Mouse (Mus musculus): ENCODE measurements around the gene Kcnj3. TPM values are rescaled to one million over a fixed set of nuclear protein-coding genes. Genes with fewer than 3 reads are reported as not detected.

Gene Kcnj3
- total RNA-seq (2014; rRNA removed) (25.3 and 29.7 TPM in 2 replicates), polyA plus RNA-seq (2015; fragmentation: Nextera tagmentation; extraction: Ambion mirVana) (5.5 and 5.8 TPM in 2 replicates)

DNA sequence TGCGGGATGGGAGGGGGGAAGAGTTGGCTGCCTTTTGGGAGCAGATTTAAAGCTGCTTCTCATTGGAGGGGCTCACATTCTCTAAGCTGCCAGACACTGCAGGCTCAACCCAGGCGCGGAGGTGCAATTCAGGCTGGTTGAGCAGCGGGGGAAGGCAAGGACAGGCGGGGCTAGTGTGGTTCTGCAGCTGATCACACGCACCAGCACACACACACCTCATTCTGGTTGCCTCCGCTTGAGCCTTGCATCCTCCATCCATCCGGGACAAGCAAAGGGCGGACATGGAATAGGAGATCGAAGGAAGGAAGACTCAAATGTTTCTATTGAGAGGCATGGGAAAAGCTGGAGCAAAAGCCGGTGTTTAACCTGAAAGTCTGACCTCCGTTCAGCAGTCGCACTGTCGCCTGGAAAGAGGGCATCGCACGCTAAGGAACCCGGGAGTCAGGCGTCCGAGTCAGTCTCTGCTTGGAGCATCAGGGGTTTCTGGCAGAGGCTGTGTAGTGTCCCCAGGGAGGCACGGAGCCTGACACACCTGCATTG, at the start of gene Kcnj3:
TSS of gene Kcnj3 (plus strand) at position 250 of the 540 bp plus-strand sequence.
- H3K4me2 ChIP-seq (ENCODE audit: low read depth, low read length, poor library complexity, severe bottlenecking) = peak within 1 kb of the TSS; percentile 91
- no peaks in the 10 kb centered on the region for H3K9me3 ChIP-seq (ENCODE audit: low read length)
- H3K36me3 ChIP-seq (ENCODE audit: insufficient read depth, low read length) = no peaks in the 10 kb centered on the region
- peak; percentile 80 for ATAC-seq (ENCODE audit: low FRiP score)
- H3K4me1 ChIP-seq (ENCODE audit: insufficient read depth, low read length) = no peaks in the 10 kb centered on the region; the same call in 1 of the 2 replicates
- TF ChIP-seq CTCF (IDR thresholded peaks at IDR 0.05) = no peak
- H3K4me3 ChIP-seq (ENCODE audit: low read depth, low read length) = peak within 1 kb of the TSS; percentile 74
- no peaks in the 10 kb centered on the region for H3K27me3 ChIP-seq (ENCODE audit: insufficient read depth, low read length)
- peak within 1 kb of the TSS; percentile 73 for H3K9ac ChIP-seq (replicated peaks; ENCODE audit: low read length, poor library complexity, severe bottlenecking)
- DNase-seq (ENCODE audit: low spot score) = peak; percentile 79
- 1% methylated on average over 20 of the region's 20 CpGs for WGBS
- peak within 1 kb of the TSS; percentile 43; the same call in 1 of the 2 replicates for H3K27ac ChIP-seq (ENCODE audit: low read depth, low read length)

GRCm38 (mm10) chr2:55390330-55390989, 45.3 kb upstream of the Kcnj3 start:
- H3K4me1 ChIP-seq (ENCODE audit: insufficient read depth, low read length) = no peaks in the 10 kb centered on the region
- no peaks in the 10 kb centered on the region for H3K9me3 ChIP-seq (ENCODE audit: low read length)
- H3K9ac ChIP-seq (replicated peaks; ENCODE audit: low read length, poor library complexity, severe bottlenecking) = no peak overlapping the region
- H3K36me3 ChIP-seq (ENCODE audit: insufficient read depth, low read length) = no peaks in the 10 kb centered on the region
- H3K4me3 ChIP-seq (ENCODE audit: low read depth, low read length) = no peak overlapping the region
- TF ChIP-seq CTCF (IDR thresholded peaks at IDR 0.05) = no peak
- no peak overlapping the region for H3K27ac ChIP-seq (ENCODE audit: low read depth, low read length)
- no peak overlapping the region for H3K4me2 ChIP-seq (ENCODE audit: low read depth, low read length, poor library complexity, severe bottlenecking)
- no peaks in the 10 kb centered on the region for H3K27me3 ChIP-seq (ENCODE audit: insufficient read depth, low read length)
- no peak for DNase-seq (ENCODE audit: low spot score)
- no peak for ATAC-seq (ENCODE audit: low FRiP score)
- 52% methylated on average over 3 of the region's 3 CpGs for WGBS

DNA sequence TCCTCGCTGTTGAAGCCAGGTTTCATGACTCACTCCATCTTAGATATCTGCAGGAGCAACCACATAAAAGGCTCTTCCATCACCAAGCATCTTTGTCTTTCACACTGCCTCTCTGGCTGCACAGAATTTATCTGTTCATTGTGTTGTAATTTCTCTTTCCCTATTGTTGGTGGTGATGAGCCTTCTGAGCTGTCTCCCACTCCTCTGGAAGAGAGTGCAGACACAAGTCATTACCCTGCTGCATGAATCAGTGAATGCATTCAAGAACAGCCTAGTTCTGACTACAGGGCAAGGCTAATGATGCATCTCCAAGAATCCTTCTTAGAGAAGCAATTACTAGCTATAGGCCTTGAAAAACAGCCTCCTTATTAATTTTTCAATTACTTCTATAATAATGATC, 30.5 kb upstream of the Kcnj3 start:
- Histone ChIP-seq H3K4me2 (ENCODE audit: low read depth, low read length, poor library complexity, severe bottlenecking) (no peak overlapping the region), H3K9me3 (ENCODE audit: low read length) (no peaks in the 10 kb centered on the region), H3K36me3 (ENCODE audit: insufficient read depth, low read length) (no peaks in the 10 kb centered on the region), H3K4me3 (ENCODE audit: low read depth, low read length) (no peak overlapping the region), H3K27me3 (ENCODE audit: insufficient read depth, low read length) (no peaks in the 10 kb centered on the region), H3K27ac (ENCODE audit: low read depth, low read length) (no peak overlapping the region), H3K9ac (replicated peaks; ENCODE audit: low read length, poor library complexity, severe bottlenecking) (no peak overlapping the region), H3K4me1 (ENCODE audit: insufficient read depth, low read length) (no peaks in the 10 kb centered on the region)
- DNase-seq (ENCODE audit: low spot score) (peak; percentile 6), ATAC-seq (ENCODE audit: low FRiP score) (no peak)
- WGBS = 74% methylated on average over 1 of the region's 1 CpGs
- no peak for TF ChIP-seq CTCF (IDR thresholded peaks at IDR 0.05)

- Histone ChIP-seq H3K36me3 (ENCODE audit: insufficient read depth, low read length) (no peaks in the 10 kb centered on the region), H3K27me3 (ENCODE audit: insufficient read depth, low read length) (no peaks in the 10 kb centered on the region), H3K4me2 (ENCODE audit: low read depth, low read length, poor library complexity, severe bottlenecking) (no peak overlapping the region), H3K9ac (replicated peaks; ENCODE audit: low read length, poor library complexity, severe bottlenecking) (no peak overlapping the region), H3K9me3 (ENCODE audit: low read length) (no peaks in the 10 kb centered on the region), H3K4me1 (ENCODE audit: insufficient read depth, low read length) (no peaks in the 10 kb centered on the region), H3K4me3 (ENCODE audit: low read depth, low read length) (no peak overlapping the region), H3K27ac (ENCODE audit: low read depth, low read length) (no peak overlapping the region)
- TF ChIP-seq CTCF (IDR thresholded peaks at IDR 0.05) = no peak
- ATAC-seq (ENCODE audit: low FRiP score) (no peak), DNase-seq (ENCODE audit: low spot score) (no peak)
- WGBS = 49% methylated on average over 2 of the region's 2 CpGs
Observed at GRCm38 (mm10) chr2:55427633-55428032, 8.1 kb upstream of the Kcnj3 start.

DNA sequence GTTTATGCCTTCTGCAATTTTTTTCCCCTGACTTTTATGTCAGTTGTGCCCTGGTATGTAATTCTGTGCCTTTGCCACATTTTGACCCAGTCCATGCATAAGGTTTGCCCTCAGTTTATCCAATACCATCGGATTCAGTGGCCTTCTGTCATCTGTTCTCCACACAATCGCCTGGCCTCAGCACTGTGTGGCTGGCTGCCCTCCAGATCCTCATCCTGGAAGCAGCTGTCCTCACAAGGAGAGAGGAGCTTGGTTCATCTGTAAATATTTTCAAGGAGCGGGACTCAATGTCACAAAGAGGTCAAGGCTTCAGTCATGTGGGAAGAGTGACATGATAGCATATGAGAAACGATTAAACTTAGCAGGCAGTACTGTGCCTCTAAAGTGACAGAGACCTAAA, 3.7 kb upstream of the Kcnj3 start:
- 80% methylated on average over 4 of the region's 4 CpGs for WGBS
- DNase-seq (ENCODE audit: low spot score) = peak; percentile 54
- H3K4me2 ChIP-seq (ENCODE audit: low read depth, low read length, poor library complexity, severe bottlenecking) = no peak overlapping the region
- H3K4me3 ChIP-seq (ENCODE audit: low read depth, low read length) = no peak overlapping the region
- no peak for ATAC-seq (ENCODE audit: low FRiP score)
- H3K9me3 ChIP-seq (ENCODE audit: low read length) = no peaks in the 10 kb centered on the region
- no peaks in the 10 kb centered on the region for H3K4me1 ChIP-seq (ENCODE audit: insufficient read depth, low read length)
- no peak overlapping the region for H3K9ac ChIP-seq (replicated peaks; ENCODE audit: low read length, poor library complexity, severe bottlenecking)
- H3K27me3 ChIP-seq (ENCODE audit: insufficient read depth, low read length) = no peaks in the 10 kb centered on the region
- no peak for TF ChIP-seq CTCF (IDR thresholded peaks at IDR 0.05)
- no peaks in the 10 kb centered on the region for H3K36me3 ChIP-seq (ENCODE audit: insufficient read depth, low read length)
- H3K27ac ChIP-seq (ENCODE audit: low read depth, low read length) = no peak overlapping the region
